Mouse (Mus musculus) liver, adult (tissue): ENCODE data around the gene Aldh3a2.
A peak's percentile ranks its signal among the peaks of the same experiment; 100 is the strongest.

Source experiments
- GATA4 ChIP-seq: IDR thresholded peaks from 2 replicates; pipeline ENCODE4 v1.6.1; 2014; ENCODE audit warnings: mild to moderate bottlenecking, low read length; ENCODE audit not compliant: insufficient replicate concordance

The Aldh3a2 gene

DNA sequence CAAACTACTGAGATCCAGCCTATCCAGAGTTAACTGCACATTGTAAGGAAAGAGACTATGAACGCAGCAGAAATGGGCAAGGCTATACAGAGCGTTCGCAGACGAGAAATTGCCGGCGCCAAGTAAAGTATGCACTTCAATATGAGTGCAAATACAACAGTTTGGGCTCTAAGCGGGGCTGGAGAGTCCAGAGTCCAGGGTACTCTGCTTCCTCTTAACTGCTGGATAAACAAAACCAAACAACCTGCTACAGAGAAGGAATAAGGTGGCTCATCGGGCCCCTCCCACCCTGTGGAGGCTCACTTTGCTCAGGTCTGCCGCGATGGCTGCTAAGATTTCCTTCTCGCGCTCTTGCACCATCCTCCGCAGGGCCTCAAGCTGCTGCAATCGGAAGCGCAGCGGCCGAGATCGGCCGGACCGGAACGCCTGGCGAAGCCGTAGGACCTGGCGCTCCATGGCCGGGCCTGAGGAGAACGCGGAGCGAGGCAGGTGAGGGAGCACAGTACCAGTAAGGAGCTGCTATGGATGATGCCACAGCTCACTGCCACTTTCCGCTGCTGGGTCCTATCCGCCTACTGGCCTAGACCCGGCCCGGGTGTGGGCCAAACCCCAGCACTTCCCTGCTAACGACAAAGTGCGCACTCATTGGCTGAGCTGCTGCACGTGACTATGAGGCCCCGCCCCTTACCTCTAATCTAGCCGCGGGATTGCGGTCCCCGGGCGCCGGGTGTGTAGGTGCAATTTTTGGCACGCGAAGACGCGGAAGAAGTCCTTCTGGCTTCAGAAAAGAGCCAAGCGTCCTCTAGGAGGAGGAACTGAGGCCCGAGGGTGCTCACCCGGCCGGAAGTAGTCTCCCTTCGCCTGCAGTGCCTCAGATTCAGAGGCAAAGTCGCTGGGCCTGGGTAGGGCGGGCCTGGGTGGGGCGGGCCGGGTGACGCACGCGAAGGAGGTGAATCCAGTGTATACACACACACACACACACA is at the start of gene Aldh3a2:
TSS of gene Aldh3a2 (minus strand) at position 914 of the 983 bp plus-strand sequence.
- TF ChIP-seq GATA4, result peak; percentile 92; the same call in 1 of the 2 replicates

DNA sequence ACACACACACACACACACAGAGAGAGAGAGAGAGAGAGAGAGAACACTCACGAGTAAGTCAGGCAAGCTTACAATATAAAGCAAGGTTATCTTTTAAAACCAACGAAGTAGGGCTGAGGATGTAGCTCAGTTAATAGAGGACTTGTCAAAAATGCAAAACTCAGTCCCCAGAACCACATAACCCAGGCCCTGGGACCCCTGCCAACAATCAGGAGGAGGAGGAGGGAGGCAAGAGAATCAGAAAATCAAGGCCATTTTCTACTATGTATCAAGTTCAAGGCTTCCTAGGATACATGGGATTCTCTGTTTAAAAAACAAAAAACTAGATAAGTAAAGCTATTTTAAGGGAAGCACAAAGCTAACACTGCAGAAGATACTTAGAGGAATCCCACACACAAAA is 49.6 kb upstream of the Aldh3a2 start:
- TF ChIP-seq GATA4, result no peak

DNA sequence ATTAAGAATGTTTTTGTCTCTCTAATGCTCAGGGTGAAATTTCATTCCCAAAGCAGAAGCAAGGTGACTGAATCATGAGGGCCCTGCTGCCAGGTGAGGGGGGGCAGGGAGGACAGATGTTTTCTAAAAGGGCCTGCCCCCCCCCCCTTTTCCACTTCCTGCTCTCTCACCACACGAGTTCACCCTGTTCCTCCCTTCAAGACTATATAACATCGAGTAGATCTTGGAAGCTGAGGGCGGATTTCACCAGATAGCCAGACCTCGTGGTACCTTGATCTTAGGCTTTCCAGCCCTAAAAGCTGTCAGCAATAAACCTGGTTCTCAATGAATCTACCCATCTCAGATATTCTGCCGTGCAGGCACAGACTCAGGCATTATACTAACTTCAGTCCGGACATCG is 43.1 kb upstream of the Aldh3a2 start:
- no peak for TF ChIP-seq GATA4

DNA sequence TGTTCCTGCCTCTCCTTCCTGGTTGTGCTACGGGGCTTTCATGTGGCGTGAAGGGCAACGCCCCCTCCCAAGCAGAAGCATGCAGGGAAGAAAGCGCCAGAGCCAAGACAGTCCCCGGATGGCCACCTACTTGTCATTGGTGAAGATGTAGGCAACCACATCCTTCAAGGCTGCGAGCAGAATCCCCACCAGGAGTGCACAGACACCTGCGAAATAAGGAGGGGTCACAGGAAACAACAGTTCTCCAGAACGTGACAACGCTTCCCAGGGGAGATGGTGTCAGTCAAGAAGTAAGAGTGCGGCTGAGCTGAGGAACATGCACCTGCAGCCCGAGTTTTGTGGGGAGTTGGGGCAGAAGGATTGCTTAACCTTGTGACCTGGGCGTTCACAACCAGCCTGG is 42.6 kb upstream of the Aldh3a2 start:
- no peak for TF ChIP-seq GATA4

DNA sequence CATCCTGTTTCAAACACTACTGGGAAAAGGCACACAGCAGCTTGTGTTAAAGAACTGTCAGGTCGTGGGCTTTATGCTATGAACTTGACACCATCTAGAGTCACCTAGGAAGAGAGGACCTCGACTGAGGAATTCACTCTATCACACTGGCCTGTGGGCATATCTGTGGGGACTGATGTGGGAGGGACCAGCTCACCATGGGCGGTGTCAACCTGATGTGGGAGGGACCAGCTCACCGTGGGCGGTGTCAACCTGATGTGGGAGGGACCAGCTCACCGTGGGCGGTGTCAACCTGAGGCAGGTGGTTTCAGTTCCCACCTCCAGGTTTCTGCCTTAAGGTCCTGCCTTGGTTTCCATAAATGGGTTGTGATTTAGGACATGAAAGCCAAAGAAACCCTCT is 40.5 kb upstream of the Aldh3a2 start:
- no peak for TF ChIP-seq GATA4

DNA sequence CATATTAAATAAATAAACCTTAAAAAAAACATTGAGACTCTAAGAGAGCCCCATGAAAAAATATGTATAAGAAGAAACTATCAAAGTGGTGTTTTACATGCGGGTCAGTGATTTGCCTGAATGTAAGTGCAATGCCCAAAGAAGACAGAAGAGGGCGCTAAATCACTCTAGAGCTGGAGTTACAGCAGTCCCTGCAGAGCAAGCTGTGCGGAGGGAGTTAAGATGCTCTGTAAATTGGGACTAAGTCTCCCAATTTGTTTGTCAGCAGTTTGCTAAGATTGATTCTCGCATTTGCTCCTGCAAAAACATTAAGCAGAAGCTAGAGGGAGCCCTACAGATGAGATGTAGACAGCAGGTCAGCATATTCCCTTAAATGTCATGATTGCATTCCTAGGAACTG is 38.1 kb upstream of the Aldh3a2 start:
- TF ChIP-seq GATA4, result no peak

DNA sequence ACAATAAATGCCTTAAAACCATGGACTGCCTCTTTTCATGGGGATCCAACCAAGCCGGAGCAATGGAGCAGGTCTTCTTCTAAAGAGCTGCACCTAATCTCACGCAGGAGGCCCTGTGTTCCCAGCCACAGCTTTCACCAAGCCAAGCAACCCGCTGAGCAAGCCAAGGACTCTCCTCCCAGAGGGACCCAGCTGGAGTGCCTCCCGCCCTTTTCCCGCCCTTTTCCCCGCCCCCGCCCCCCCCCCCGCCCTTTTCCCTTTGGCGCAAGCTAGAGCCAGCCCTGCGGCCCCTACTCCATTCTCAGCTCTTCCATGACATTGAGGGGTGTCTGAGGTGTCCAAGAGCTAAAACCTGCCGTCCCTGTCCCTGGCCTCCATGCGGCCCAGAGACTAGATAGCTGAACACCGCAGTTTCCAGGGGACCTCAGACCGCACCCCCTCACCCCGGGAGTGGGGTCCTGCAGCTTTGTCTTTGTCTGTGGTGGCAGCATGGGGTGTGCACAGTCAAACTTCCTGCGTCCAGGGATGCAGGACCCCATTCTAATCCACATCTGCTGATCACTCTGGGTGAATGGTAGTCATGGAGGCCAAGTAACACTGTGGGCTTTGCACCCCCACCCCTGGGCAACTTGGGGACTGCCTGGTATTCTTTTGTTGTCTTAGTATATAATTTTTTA is 33.6 kb upstream of the Aldh3a2 start:
- TF ChIP-seq GATA4, result no peak

DNA sequence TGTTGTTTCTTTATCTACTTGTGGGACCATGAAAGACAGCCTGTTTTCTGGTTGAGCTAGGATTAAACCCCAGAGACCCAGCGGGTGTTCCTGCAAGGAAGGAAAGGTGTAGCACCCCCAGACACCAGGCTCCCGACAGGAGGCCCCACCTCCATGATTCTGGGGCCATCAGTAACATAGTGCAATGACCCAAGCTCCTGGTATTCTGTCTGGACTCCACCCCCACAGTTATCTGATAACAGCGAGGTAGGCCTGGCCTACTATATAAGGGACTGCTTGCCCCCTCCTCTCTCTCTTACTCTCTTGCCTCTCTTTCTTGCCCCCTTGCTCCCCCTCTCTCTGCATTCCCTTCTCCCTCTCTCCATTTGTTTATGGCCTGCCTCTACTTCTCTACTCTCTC is 32.9 kb upstream of the Aldh3a2 start:
- no peak for TF ChIP-seq GATA4

DNA sequence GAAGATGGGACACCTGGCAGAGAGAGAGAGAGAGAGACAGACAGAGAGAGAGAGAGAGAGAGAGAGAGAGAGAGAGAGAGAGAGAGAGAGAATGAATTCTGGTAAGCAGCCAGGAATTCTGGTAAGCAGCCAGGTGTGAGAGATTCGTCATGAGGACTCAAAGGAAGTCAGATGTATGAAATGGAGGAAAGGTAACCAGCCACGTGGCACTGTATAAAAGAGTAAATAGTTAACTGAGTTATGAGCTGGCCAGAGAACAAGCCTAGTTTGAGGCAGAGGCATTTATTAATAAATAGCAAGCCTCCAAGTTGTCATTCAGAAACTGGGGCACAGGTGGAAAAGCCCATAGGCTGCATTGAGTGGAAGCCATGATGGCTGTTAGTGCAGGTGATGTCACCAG is 30.6 kb upstream of the Aldh3a2 start:
- TF ChIP-seq GATA4, result no peak

DNA sequence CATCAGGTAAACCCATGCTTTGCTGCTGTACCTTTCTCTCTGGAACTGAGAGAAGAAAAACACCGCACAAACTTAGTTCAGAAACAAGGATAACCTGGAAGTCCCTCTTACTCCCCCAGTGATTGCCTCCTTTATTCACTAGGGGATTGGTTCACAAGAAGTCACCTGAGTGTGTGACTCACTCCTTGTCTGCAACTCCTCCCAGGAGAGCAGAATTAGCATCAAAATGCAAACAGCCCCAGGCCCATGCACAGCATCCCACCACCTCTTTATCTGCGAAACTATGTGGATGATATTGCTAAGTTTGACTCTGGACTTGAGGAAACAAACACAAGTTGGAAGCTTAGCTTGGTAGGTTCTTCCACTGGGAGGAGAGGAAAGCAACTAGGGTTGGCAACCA is 30.1 kb upstream of the Aldh3a2 start:
- no peak for TF ChIP-seq GATA4

DNA sequence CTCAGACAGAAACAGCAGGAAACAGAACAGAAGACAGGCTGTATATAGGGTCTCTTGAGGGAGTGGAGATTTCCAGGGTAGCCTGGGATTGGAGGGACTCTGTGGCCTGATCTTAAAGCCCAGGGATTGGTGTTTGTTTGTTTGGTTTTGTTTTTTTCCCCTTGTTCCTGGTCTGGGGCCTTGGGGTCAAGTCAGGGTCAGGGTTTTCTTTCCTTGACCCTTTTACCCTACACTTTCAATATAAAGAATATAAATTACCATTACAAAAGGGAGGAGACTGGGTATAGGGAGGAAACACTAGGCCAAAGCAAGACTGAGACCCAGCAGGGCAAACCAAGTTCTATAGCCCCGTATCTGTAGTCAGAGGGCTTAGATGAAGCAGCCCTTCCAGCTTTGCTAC is 29.3 kb upstream of the Aldh3a2 start:
- no peak for TF ChIP-seq GATA4

DNA sequence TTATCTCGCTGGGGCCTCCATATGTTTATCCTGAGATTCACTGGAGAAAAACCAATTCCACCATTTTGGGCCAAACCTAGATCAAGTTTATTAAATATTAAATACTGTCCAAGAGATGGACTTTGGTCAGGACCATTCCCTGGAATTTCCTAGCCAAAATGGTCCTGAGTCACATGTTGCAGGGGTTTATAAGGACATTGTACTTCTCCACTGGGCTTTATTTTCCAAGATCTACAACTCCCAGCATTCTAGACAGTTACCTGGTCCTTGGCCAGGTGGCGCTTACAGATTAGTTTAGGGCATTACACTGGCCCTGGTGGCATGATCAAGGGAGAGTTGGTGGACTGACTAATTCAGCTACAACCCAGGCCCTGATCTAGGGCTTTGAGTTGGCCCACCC is 28.3 kb upstream of the Aldh3a2 start:
- TF ChIP-seq GATA4, result no peak

DNA sequence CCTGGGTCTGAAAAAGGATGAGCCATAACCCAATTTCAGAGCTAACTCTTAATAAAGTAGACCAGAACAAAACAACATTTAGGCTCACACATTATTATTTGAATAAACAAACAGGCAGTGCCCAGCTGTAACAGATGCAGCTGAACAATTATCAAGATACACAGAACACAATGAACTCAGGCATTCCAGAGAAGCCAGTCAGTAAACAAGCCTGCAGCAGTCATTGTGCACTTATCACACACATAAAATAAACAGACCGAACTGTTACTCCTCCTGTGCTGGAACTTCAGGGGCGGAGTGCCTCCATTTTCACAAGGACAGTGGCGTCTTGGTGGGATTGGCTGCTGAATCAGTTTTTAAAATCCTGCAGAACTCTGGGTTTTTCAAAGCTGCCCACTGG is 27.2 kb upstream of the Aldh3a2 start:
- no peak for TF ChIP-seq GATA4

DNA sequence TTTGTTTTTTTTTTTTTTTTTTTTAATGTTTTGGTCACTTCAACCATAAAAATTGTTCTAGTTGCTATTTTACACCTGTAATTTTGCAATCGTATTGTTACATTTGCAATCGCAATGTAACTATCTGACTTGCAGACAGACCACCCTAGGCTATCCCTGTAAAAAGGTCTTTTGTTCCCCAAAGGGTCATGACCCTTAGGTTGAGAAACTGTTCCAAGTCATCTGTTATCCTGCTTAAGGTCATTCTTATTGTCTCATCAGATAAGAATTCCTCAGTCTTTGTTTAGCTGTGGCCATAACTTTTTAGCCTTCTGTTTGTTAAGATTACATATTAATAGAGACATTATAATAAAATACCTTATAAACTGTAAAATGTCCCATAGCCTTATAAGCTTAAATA is 26.0 kb upstream of the Aldh3a2 start:
- no peak for TF ChIP-seq GATA4

DNA sequence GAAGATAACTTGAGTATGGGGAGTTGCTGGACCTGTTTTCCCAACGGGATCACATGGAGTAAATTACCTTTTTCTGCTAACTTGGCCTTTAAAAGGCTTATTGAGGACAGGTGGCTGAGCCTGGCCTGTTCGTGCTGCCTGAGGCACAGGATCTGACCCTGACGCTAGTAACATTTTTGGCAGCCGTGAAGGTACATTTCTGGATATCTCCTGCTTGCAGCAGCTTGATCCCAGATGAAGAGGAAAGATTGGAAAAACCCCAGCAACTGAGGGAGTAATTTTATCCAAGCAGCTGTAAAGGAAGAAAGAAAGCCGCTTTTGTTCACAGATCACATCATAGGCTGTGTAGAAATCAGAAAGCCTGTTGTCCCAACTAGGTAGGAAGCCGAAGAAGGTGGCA is 17.1 kb upstream of the Aldh3a2 start:
- TF ChIP-seq GATA4, result no peak

DNA sequence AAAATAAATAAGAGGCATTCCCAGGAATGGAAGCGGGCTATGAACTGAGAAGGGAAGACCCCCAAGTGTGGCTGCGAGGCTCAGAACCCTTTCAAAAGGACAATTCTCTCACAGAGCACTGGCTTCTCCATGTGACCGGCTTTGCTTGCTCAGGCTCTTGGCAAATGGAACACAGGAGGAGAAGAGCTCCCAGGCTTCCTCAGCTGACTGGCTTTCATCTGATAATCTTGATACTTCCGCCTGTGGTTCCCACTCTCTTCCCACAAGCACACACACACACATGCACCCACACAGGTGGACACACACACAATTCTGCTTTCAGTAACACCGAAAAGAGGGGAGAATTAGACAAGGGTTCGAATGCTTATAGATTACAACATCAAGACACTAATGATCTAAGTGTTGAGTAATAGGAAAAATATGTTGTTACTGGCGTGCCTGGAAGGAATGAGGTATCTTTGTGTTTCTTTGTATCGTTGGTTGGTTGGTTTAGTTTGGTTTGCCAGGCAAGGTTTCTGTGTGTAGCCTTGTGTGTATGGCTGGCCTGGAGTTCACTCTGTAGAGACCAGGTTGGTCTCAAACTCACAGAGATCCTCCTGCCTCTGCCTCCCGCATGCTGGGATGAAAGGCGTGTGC is 16.3 kb upstream of the Aldh3a2 start:
- TF ChIP-seq GATA4, result no peak
